Mouse (Mus musculus) liver, embryonic 13.5 days (tissue): ENCODE data around the gene Srpk1. TPM values are rescaled to one million over a fixed set of nuclear protein-coding genes. Genes with fewer than 3 reads are reported as not detected.
A peak's percentile ranks its signal among the peaks of the same experiment; 100 is the strongest.

Source experiments
- ATAC-seq: fragments of 200-750 bp; cut with Nextera tagmentation; 2 replicates; pipeline ENCODE4 v1.8.0; 2017; ENCODE audit warnings: low read depth, mild to moderate bottlenecking, moderate number of reproducible peaks, moderate library complexity
- DNase-seq: peaks from one replicate; pipeline ENCODE4 v3.0.0; 2022
- H3K27ac ChIP-seq: fragments of 300-500 bp; sonication (generic); 2 replicates; pipeline ENCODE4 v1.5.1; 2015; ENCODE audit warnings: moderate library complexity, mild to moderate bottlenecking, inconsistent platforms
- H3K27me3 ChIP-seq: fragments of 300-500 bp; sonication (generic); 2 replicates; pipeline ENCODE4 v1.6.1; 2015; ENCODE audit warnings: mild to moderate bottlenecking, inconsistent platforms
- H3K36me3 ChIP-seq: fragments of 300-500 bp; sonication (generic); 2 replicates; pipeline ENCODE4 v1.6.1; 2015; ENCODE audit warnings: mild to moderate bottlenecking, inconsistent platforms
- H3K4me1 ChIP-seq: fragments of 300-500 bp; sonication (generic); replicated peaks from 2 replicates; pipeline ENCODE4 v1.6.1; 2015; ENCODE audit warnings: inconsistent platforms
- H3K4me2 ChIP-seq: fragments of 300-500 bp; sonication (generic); 2 replicates; pipeline ENCODE4 v1.6.1; 2015; ENCODE audit warnings: inconsistent platforms, mild to moderate bottlenecking, moderate library complexity
- H3K4me3 ChIP-seq: fragments of 300-500 bp; sonication (generic); replicated peaks from 2 replicates; pipeline ENCODE4 v1.5.1; 2015; ENCODE audit warnings: mild to moderate bottlenecking, inconsistent platforms
- H3K9ac ChIP-seq: fragments of 300-500 bp; sonication (generic); 2 replicates; pipeline ENCODE4 v1.6.1; 2015; ENCODE audit warnings: mild to moderate bottlenecking, inconsistent platforms
- H3K9me3 ChIP-seq: fragments of 300-500 bp; sonication (generic); replicated peaks from 2 replicates; pipeline ENCODE4 v1.6.1; 2016; ENCODE audit warnings: inconsistent platforms
- WGBS: fragments of 180-500 bp; shearing (Covaris S2); methylation state at CpG from one replicate; pipeline ENCODE4 v1.1.7; 2015; ENCODE audit not compliant: insufficient replicate concordance; 5-methylcytosine and 5-hydroxymethylcytosine counted together
- polyA plus RNA-seq: library from polyadenylated mRNA; unstranded; fragments of >200 nt; fragmentation: Nextera tagmentation; extraction: Ambion mirVana; gene quantifications from 2 replicates; pipeline ENCODE4 v1.2.1, GENCODE M21; 2015

The Srpk1 gene
- polyA plus RNA-seq, 1 experiment from 2014 or later: 54.3 TPM

- peaks cover 50% of the 10 kb centered on the region for H3K4me1 ChIP-seq
- no peak overlapping the region for H3K4me2 ChIP-seq
- H3K9me3 ChIP-seq: no peaks in the 10 kb centered on the region
- ATAC-seq (no peak), DNase-seq (no peak)
- no peaks in the 10 kb centered on the region for H3K27me3 ChIP-seq
- H3K36me3 ChIP-seq: peaks cover 37% of the 10 kb centered on the region
- 26% methylated on average over 2 of the region's 2 CpGs for WGBS
- H3K9ac ChIP-seq: no peak overlapping the region
- no peak overlapping the region for H3K4me3 ChIP-seq
- no peak overlapping the region for H3K27ac ChIP-seq
Measured at GRCm38 (mm10) chr17:28612603-28613002, 9.9 kb downstream of the Srpk1 start.

GRCm38 (mm10) chr17:28609543-28609942 lies 13.0 kb downstream of the Srpk1 start:
- no peak overlapping the region for H3K4me2 ChIP-seq
- no peak overlapping the region for H3K9ac ChIP-seq
- ATAC-seq: no peak
- DNase-seq: no peak
- H3K36me3 ChIP-seq: peaks cover 44% of the 10 kb centered on the region
- peaks cover 25% of the 10 kb centered on the region for H3K4me1 ChIP-seq
- H3K4me3 ChIP-seq: no peak overlapping the region
- no peaks in the 10 kb centered on the region for H3K27me3 ChIP-seq
- H3K27ac ChIP-seq: no peak overlapping the region
- 28% methylated on average over 3 of the region's 3 CpGs for WGBS
- H3K9me3 ChIP-seq: no peaks in the 10 kb centered on the region

- ATAC-seq (no peak), DNase-seq (no peak)
- H3K36me3 ChIP-seq: peaks cover 90% of the 10 kb centered on the region
- H3K27ac ChIP-seq: no peak overlapping the region
- no peaks in the 10 kb centered on the region for H3K9me3 ChIP-seq
- H3K27me3 ChIP-seq: no peaks in the 10 kb centered on the region
- H3K4me1 ChIP-seq: no peaks in the 10 kb centered on the region
- no peak overlapping the region for H3K4me3 ChIP-seq
- no peak overlapping the region for H3K9ac ChIP-seq
- H3K4me2 ChIP-seq: no peak overlapping the region
- WGBS: 87% methylated on average over 9 of the region's 9 CpGs
Measured at GRCm38 (mm10) chr17:28601557-28602250, 20.8 kb downstream of the Srpk1 start.

- WGBS: 72% methylated on average over 5 of the region's 5 CpGs
- no peak overlapping the region for H3K4me3 ChIP-seq
- no peak overlapping the region for H3K4me2 ChIP-seq
- no peaks in the 10 kb centered on the region for H3K4me1 ChIP-seq
- no peak overlapping the region for H3K27ac ChIP-seq
- no peak overlapping the region for H3K9ac ChIP-seq
- peaks cover 91% of the 10 kb centered on the region for H3K36me3 ChIP-seq
- H3K9me3 ChIP-seq: no peaks in the 10 kb centered on the region
- H3K27me3 ChIP-seq: no peaks in the 10 kb centered on the region
- ATAC-seq: no peak
- DNase-seq: no peak
Measured at GRCm38 (mm10) chr17:28600780-28601179, 21.7 kb downstream of the Srpk1 start.

GRCm38 (mm10) chr17:28593965-28594364 lies 28.5 kb downstream of the Srpk1 start:
- no peak overlapping the region for H3K9ac ChIP-seq
- H3K4me1 ChIP-seq: no peaks in the 10 kb centered on the region
- peaks cover 86% of the 10 kb centered on the region for H3K36me3 ChIP-seq
- ATAC-seq (0 out of 2 replicates have a peak, but pooled peaks have one; percentile 34), DNase-seq (no peak)
- no peak overlapping the region for H3K27ac ChIP-seq
- H3K4me3 ChIP-seq: no peak overlapping the region
- no peaks in the 10 kb centered on the region for H3K27me3 ChIP-seq
- no peak overlapping the region for H3K4me2 ChIP-seq
- 50% methylated on average over 4 of the region's 4 CpGs for WGBS
- no peaks in the 10 kb centered on the region for H3K9me3 ChIP-seq

GRCm38 (mm10) chr17:28592998-28593397 lies 29.5 kb downstream of the Srpk1 start:
- no peaks in the 10 kb centered on the region for H3K9me3 ChIP-seq

GRCm38 (mm10) chr17:28591476-28591875 lies 31.0 kb downstream of the Srpk1 start:
- peaks cover 84% of the 10 kb centered on the region for H3K36me3 ChIP-seq
- ATAC-seq: no peak

More at GRCm38 (mm10) chr17:28592998-28593397, 29.5 kb downstream of the Srpk1 start:
- H3K4me1 ChIP-seq: no peaks in the 10 kb centered on the region
- no peak overlapping the region for H3K4me3 ChIP-seq
- no peak for ATAC-seq
- no peak overlapping the region for H3K9ac ChIP-seq
- peak; percentile 56 for DNase-seq
- peaks cover 89% of the 10 kb centered on the region for H3K36me3 ChIP-seq
- 13% methylated on average over 4 of the region's 4 CpGs for WGBS
- H3K27me3 ChIP-seq: no peaks in the 10 kb centered on the region
- H3K4me2 ChIP-seq: no peak overlapping the region
- H3K27ac ChIP-seq: no peak overlapping the region

GRCm38 (mm10) chr17:28590596-28590995 lies 31.9 kb downstream of the Srpk1 start:
- Histone ChIP-seq H3K4me3 (no peak overlapping the region), H3K4me2 (no peak overlapping the region), H3K36me3 (peaks cover 75% of the 10 kb centered on the region), H3K9ac (no peak overlapping the region), H3K9me3 (no peaks in the 10 kb centered on the region), H3K4me1 (no peaks in the 10 kb centered on the region), H3K27me3 (no peaks in the 10 kb centered on the region), H3K27ac (no peak overlapping the region)
- no peak for ATAC-seq
- DNase-seq: no peak
- WGBS: 70% methylated on average over 3 of the region's 3 CpGs

More at GRCm38 (mm10) chr17:28591476-28591875, 31.0 kb downstream of the Srpk1 start:
- H3K9ac ChIP-seq: no peak overlapping the region
- no peaks in the 10 kb centered on the region for H3K4me1 ChIP-seq
- H3K27me3 ChIP-seq: no peaks in the 10 kb centered on the region
- 70% methylated on average over 5 of the region's 5 CpGs for WGBS
- DNase-seq: no peak
- H3K27ac ChIP-seq: no peak overlapping the region
- no peak overlapping the region for H3K4me2 ChIP-seq
- no peaks in the 10 kb centered on the region for H3K9me3 ChIP-seq
- no peak overlapping the region for H3K4me3 ChIP-seq

- H3K4me2 ChIP-seq: no peak overlapping the region
- H3K36me3 ChIP-seq: peaks cover 64% of the 10 kb centered on the region
Measured at GRCm38 (mm10) chr17:28588591-28588990, 33.9 kb downstream of the Srpk1 start.

GRCm38 (mm10) chr17:28586509-28586908 lies 36.0 kb downstream of the Srpk1 start:
- H3K36me3 ChIP-seq: peaks cover 43% of the 10 kb centered on the region
- no peaks in the 10 kb centered on the region for H3K27me3 ChIP-seq
- no peaks in the 10 kb centered on the region for H3K4me1 ChIP-seq
- no peak overlapping the region for H3K4me3 ChIP-seq
- no peaks in the 10 kb centered on the region for H3K9me3 ChIP-seq
- H3K9ac ChIP-seq: no peak overlapping the region
- WGBS: 60% methylated on average over 3 of the region's 3 CpGs
- no peak overlapping the region for H3K27ac ChIP-seq
- H3K4me2 ChIP-seq: no peak overlapping the region
- ATAC-seq: no peak
- no peak for DNase-seq

More at GRCm38 (mm10) chr17:28588591-28588990, 33.9 kb downstream of the Srpk1 start:
- DNase-seq (no peak), ATAC-seq (no peak)
- Histone ChIP-seq H3K4me3 (no peak overlapping the region), H3K4me1 (no peaks in the 10 kb centered on the region), H3K27me3 (no peaks in the 10 kb centered on the region), H3K27ac (no peak overlapping the region), H3K9me3 (no peaks in the 10 kb centered on the region), H3K9ac (no peak overlapping the region)
- WGBS: 73% methylated on average over 2 of the region's 2 CpGs

- H3K4me1 ChIP-seq: no peaks in the 10 kb centered on the region
- H3K9ac ChIP-seq: no peak overlapping the region
- ATAC-seq (no peak), DNase-seq (no peak)
- 52% methylated on average over 2 of the region's 2 CpGs for WGBS
- H3K4me3 ChIP-seq: no peak overlapping the region
- no peaks in the 10 kb centered on the region for H3K9me3 ChIP-seq
- H3K27me3 ChIP-seq: no peaks in the 10 kb centered on the region
- no peak overlapping the region for H3K27ac ChIP-seq
- H3K36me3 ChIP-seq: no peaks in the 10 kb centered on the region
- H3K4me2 ChIP-seq: no peak overlapping the region
Measured at GRCm38 (mm10) chr17:28581056-28581455, 41.5 kb downstream of the Srpk1 start.

GRCm38 (mm10) chr17:28580396-28580795 lies 42.1 kb downstream of the Srpk1 start:
- WGBS: 5% methylated on average over 9 of the region's 9 CpGs
- Histone ChIP-seq H3K9ac (no peak overlapping the region), H3K36me3 (no peaks in the 10 kb centered on the region), H3K27ac (no peak overlapping the region), H3K4me2 (no peak overlapping the region), H3K27me3 (no peaks in the 10 kb centered on the region), H3K4me3 (no peak overlapping the region), H3K9me3 (no peaks in the 10 kb centered on the region), H3K4me1 (peaks cover 5% of the 10 kb centered on the region; the same call in 1 of the 2 replicates)
- no peak for ATAC-seq
- DNase-seq: peak; percentile 43
